Mouse (Mus musculus) naive thymus-derived CD4-positive, alpha-beta T cell, adult 2 months (primary cell): Measurements from ENCODE around the gene Apba1.

ENCODE experiments used
- DNase-seq: peaks from one replicate; pipeline ENCODE4 v3.0.0-alpha.2; 2011; ENCODE audit warnings: low read depth

The Apba1 gene

DNA sequence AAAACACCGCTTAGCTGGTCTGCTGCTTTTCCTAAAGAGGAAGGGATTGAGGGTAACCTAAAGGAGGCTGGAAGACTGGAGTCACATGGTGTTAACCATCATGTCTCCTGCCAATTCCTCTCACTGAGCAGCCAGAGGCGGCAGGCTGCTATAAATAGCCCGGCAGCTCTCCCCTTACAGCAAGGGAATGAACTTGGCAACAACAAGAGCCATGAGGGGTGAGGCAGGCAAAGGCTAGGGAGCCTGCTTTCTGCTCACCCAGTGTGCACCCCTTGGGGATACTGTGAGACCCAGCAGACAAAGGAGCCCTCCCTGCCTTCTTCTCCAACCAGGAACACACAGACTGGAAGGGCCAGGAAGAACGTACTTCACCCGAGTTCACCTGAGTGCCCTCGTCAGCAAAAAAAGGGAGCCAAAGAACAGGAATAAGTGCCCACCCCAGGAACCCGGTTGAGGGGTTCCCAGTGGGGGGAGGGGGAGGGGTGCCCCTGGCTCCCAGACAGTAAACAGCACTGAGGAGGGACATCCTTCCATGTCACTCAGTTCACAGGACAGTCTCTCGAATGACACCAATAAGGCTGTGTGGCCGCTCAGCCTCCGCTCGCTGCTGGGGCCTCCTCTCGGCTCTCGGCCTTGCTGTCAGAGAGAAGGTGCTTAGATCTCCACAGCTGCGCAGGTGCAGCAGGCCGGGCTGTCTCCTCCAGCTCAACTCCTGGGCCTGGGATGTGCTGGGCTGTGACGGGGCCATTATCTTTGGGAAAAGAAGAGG is 214.4 kb downstream of the Apba1 start:
- no peak for DNase-seq

GRCm38 (mm10) chr19:23977901-23978443 is 219.3 kb downstream of the Apba1 start:
- no peak for DNase-seq

- no peak for DNase-seq
Measured at GRCm38 (mm10) chr19:23980598-23980997, 221.9 kb downstream of the Apba1 start.

DNA sequence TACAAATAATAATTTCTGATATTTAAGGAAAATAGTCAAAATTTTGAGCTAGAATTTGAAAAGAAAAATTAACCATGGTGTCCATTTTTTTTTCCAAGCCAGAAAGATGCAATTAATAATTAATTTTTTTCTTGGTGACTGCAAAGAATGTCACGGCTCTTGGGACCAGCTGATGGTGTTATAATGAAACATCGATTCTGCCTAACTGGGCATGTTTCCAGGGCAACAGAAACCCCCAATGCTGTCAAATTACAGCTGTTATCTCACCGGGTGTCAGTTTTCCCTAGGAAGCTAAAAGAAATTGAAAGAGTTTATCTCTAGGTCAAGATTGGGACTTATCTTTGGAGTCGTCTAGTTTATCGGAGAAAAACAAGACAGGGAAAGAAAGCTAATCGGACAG is 225.5 kb downstream of the Apba1 start:
- no peak for DNase-seq

DNA sequence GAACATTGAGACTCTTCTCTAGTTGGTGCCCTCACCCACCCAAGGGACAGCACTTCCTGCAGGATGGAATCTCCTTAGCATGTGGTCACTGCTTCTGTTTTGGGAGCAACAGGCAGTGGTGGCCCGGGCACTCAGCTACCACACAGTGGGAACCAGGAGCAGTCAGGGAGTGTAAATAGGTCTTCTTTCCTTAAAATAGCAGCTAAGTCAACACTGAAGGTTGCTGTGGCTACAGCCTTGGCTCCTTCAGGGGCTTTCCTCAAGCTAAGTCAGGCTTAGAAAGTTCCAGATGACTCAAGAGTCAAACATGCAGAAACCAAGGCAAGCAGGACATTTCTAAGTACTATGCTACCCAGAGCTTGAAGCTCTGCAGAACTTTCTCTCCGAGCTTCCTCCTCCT is 228.6 kb downstream of the Apba1 start:
- DNase-seq: no peak

- DNase-seq: no peak
Measured at GRCm38 (mm10) chr19:23988166-23988565, 229.5 kb downstream of the Apba1 start.

DNA sequence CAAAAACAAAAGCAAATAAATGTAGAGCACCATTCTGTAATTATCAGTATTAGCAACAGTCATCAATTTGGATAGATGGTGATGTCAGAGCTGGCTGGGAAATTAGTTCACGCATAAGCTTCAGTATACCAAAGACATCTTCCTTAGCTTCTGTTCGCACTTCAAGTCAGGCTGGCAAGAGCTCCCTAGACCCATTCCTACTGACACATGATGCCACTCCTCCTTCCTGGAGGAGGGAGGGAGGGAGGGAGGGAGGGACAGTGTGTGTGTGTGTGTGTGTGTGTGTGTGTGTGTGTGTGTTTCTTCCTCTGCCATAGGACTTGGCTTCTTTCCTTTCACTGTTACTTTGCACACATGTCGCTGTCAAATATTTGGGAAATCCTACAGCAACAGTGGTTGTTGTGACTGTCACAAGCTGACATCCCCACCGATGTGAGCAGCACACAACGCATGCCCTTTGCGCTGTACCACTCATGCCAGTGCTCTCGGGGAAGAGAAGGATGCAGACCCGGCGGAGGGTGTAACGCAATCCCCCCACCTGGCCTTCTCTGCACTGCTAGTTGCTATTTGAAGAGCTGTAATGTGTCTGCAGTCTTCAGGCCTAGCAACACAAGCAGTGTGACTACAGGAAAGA is 237.2 kb downstream of the Apba1 start:
- no peak for DNase-seq
